Mouse (Mus musculus) embryonic facial prominence, embryonic 14.5 days (tissue): ENCODE data around the gene Cnga3. TPM values are rescaled to one million over a fixed set of nuclear protein-coding genes. Genes with fewer than 3 reads are reported as not detected.

Experiments
- ATAC-seq: fragments of 200-750 bp; cut with Nextera tagmentation; 2 replicates; pipeline ENCODE4 v1.8.0; 2017; ENCODE audit warnings: low read depth, moderate number of reproducible peaks, moderate TSS enrichment
- DNase-seq: peaks from one replicate; pipeline ENCODE4 v3.0.0-alpha.2; 2015; ENCODE audit warnings: low spot score
- H3K27ac ChIP-seq: fragments of 300-500 bp; sonication (generic); replicated peaks from 2 replicates; pipeline ENCODE4 v1.5.1; 2014; ENCODE audit warnings: low read depth, mild to moderate bottlenecking, low read length, moderate library complexity
- H3K27me3 ChIP-seq: fragments of 300-500 bp; sonication (generic); replicated peaks from 2 replicates; pipeline ENCODE4 v1.6.1; 2014; ENCODE audit warnings: low read length; ENCODE audit not compliant: control insufficient read depth, insufficient read depth
- H3K36me3 ChIP-seq: fragments of 300-500 bp; sonication (generic); 2 replicates; pipeline ENCODE4 v1.6.1; 2014; ENCODE audit warnings: low read length, mixed read lengths; ENCODE audit not compliant: control insufficient read depth, insufficient read depth
- H3K4me1 ChIP-seq: fragments of 300-500 bp; sonication (generic); 2 replicates; pipeline ENCODE4 v1.6.1; 2014; ENCODE audit warnings: antibody characterized with exemption, low read length; ENCODE audit not compliant: control insufficient read depth, insufficient read depth
- H3K4me2 ChIP-seq: fragments of 300-500 bp; sonication (generic); 2 replicates; pipeline ENCODE4 v1.6.1; 2014; ENCODE audit warnings: low read depth, mild to moderate bottlenecking, low read length, moderate library complexity, mixed read lengths
- H3K4me3 ChIP-seq: fragments of 300-500 bp; sonication (generic); 2 replicates; pipeline ENCODE4 v1.5.1; 2014; ENCODE audit warnings: low read depth, mild to moderate bottlenecking, low read length
- H3K9ac ChIP-seq: fragments of 300-500 bp; sonication (generic); 2 replicates; pipeline ENCODE4 v1.6.1; 2014; ENCODE audit warnings: low read depth, mild to moderate bottlenecking, low read length, moderate library complexity, mixed read lengths
- H3K9me3 ChIP-seq: fragments of 300-500 bp; sonication (generic); 2 replicates; pipeline ENCODE4 v1.6.1; 2016; ENCODE audit warnings: low read length; ENCODE audit not compliant: control insufficient read depth
- WGBS: fragments of 180-500 bp; shearing (Covaris S2); extraction: QIAGEN DNeasy Blood & Tissue Kit; methylation state at CpG from one replicate; pipeline ENCODE4 v1.1.7; 2014; 5-methylcytosine and 5-hydroxymethylcytosine counted together
- polyA plus RNA-seq: library from polyadenylated mRNA; unstranded; fragments of >200 nt; fragmentation: Nextera tagmentation; extraction: Ambion mirVana; gene quantifications from 2 replicates; pipeline ENCODE4 v1.2.1, GENCODE M21; 2014

The Cnga3 gene
- polyA plus RNA-seq, 1 experiment from 2014 or later = 0.22 TPM

DNA sequence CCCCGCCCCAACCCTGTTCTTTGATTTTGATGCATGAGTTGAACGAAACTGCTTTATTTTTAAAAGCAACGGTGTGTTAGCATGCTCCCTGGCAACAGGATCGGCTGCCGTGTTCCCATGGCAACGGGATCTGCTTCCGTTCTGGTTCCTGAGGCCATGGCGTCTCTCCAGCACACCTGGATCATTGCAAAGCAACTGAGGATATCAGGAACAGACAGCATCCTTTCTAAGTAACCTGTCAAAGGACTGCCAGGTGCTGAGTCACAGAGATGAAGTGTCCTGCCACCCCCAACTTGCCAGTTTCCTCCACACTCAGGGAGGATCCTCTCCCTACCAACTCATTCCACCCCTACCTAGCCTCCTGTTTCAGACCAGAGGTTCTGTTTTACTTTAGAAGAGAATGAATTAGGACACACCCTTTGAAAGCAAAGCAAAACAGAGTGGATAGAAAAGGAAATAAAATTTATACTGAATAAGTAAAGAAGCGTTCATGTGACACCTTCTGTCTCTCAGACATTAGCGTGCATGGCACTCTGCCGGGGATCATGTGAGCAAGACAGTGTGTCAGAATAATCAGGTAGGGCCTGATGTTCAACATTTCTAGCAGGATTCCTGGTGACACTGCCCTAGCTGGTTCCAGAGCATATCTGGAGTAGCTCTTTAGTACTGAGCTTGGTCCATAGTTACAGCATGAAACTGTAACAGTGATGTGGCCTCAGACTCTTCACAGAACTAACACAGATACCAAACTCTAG lies 74.1 kb downstream of the Cnga3 start:
- Histone ChIP-seq H3K4me1 (no peaks in the 10 kb centered on the region), H3K9me3 (no peaks in the 10 kb centered on the region), H3K4me2 (no peak overlapping the region), H3K4me3 (no peak overlapping the region), H3K27me3 (no peaks in the 10 kb centered on the region), H3K27ac (no peak overlapping the region), H3K36me3 (no peaks in the 10 kb centered on the region), H3K9ac (no peak overlapping the region)
- ATAC-seq (no peak), DNase-seq (peak; percentile 48)
- 67% methylated on average over 10 of the region's 11 CpGs for WGBS

DNA sequence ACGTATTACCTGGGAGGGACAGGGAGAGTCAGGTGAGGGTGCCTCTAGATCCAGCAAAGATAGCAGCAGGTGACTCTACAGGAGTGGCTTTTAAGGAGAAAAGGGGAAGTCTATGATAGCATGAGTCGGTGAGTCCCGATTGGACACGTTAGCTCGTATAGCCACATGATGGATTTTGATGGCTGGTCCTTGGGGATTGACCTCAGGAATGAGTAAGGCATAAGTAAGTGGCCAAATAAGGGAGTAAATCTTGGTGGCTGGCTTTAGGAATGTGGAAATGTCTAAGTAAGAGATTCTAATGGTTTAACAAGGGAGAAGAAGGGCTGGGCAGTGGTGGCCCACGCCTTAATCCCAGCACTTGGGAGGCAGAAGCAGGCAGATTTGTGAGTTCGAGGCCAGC lies 74.7 kb downstream of the Cnga3 start:
- no peak for ATAC-seq
- Histone ChIP-seq H3K27ac (no peak overlapping the region), H3K4me3 (no peak overlapping the region), H3K36me3 (no peaks in the 10 kb centered on the region), H3K4me2 (no peak overlapping the region), H3K27me3 (no peaks in the 10 kb centered on the region), H3K4me1 (no peaks in the 10 kb centered on the region), H3K9ac (no peak overlapping the region), H3K9me3 (no peaks in the 10 kb centered on the region)
- no peak for DNase-seq
- WGBS = 80% methylated on average over 7 of the region's 7 CpGs

DNA sequence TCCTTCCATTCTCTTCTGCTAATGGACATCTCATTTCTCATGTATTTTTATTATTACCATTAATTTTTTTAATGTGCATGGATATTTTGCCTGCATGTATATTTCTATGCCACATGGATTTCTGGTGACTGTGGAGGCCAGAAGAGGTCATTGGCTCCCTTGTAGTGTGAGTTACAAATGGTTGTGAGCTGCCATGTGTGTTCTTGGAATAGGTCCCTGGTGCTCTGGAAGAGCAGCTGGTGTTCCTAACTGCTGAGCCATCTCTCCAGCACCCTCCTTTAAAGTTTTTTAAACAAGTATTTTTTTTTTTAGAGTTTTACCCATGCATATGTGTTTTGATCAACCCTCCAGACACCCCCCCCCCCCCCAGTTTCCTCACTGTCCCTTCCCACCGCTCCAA lies 82.2 kb downstream of the Cnga3 start:
- H3K27ac ChIP-seq = no peak overlapping the region
- H3K36me3 ChIP-seq = no peaks in the 10 kb centered on the region
- no peak overlapping the region for H3K4me2 ChIP-seq
- peaks cover 10% of the 10 kb centered on the region for H3K4me1 ChIP-seq
- H3K9me3 ChIP-seq = no peaks in the 10 kb centered on the region
- H3K4me3 ChIP-seq = no peak overlapping the region
- no peaks in the 10 kb centered on the region for H3K27me3 ChIP-seq
- ATAC-seq = no peak
- H3K9ac ChIP-seq = no peak overlapping the region
- no peak for DNase-seq
- WGBS = 47% methylated on average over 1 of the region's 1 CpGs

DNA sequence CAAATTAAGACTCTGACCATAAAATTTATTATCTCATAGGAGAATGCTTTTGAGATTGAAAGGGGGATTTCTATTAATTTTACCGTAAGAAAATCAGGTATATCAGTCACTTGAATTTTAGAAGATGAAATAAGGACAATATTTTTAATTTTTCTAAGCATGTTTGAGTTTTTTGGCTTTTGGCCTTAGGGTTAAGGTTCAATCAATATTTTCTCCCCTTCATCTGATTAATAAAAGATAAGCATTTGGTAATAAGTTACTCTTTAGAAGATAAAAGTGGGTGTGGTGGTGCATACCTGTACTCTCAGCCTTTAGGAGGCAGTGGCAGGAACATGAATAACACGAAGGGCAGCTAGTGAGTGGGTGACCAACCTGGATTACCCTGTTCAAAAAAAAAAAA lies 84.7 kb downstream of the Cnga3 start:
- no peak for ATAC-seq
- H3K27ac ChIP-seq = no peak overlapping the region
- no peak overlapping the region for H3K4me2 ChIP-seq
- H3K36me3 ChIP-seq = no peaks in the 10 kb centered on the region
- 78% methylated on average over 2 of the region's 2 CpGs for WGBS
- no peak for DNase-seq
- H3K4me1 ChIP-seq = peaks cover 11% of the 10 kb centered on the region
- H3K9me3 ChIP-seq = no peaks in the 10 kb centered on the region
- H3K9ac ChIP-seq = no peak overlapping the region
- H3K4me3 ChIP-seq = no peak overlapping the region
- H3K27me3 ChIP-seq = no peaks in the 10 kb centered on the region

DNA sequence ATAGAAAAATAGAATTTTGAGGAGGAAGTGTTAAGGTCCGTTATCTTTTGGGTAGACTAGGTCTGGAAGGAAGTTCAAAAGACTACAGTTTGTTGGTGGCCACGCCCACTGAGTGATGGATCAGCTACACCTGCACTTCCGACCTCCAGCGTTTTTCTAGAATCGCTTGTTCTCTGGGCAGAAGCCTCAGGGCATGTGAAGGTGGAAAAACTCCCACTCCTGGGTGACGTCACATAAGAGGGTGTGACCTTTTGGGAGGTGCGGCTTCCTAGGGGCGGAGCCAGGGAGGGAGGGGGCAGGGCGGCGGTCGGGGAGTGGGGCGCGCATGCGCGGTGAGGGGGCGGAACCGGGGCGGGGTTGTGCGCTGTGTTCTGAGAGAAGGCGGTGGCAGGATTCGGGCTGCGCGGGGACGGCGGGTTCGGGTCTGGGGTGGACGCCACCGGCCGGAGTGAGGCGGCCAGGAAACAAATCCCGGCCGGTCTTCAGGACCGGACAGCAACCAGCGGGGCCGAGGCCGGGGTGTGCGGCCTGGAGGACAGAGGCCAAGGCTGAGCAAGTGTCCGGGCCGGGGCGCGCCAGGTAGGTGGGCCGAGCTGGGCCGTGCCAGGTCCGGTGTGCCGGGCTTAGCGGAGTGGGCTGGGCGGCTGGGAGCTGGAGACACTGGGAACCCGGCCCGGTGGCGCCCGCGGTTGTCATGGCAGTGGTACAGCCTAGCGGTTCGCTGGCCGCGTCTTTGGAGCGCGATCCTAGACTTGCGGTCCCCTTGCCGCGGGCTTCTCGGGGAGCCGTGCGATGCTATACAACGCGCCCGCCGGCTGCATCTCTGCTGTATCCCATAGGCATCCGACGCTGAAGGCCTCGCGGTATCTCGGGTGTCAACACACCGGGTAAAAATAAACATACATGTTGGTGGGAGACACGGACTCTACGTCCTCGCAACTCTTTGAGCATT lies 85.6 kb downstream of the Cnga3 start, which contains the start of gene Inpp4a:
Inpp4a (plus strand) TSS at position 326 of the 952 bp plus-strand sequence.
- DNase-seq (peak; percentile 93), ATAC-seq (peak; percentile 92)
- peak within 1 kb of the TSS; percentile 85 for H3K9ac ChIP-seq
- WGBS = 1% methylated on average over 55 of the region's 77 CpGs
- peak within 1 kb of the TSS; percentile 44; the same call in 1 of the 2 replicates for H3K27ac ChIP-seq
- no peaks in the 10 kb centered on the region for H3K27me3 ChIP-seq
- H3K4me2 ChIP-seq = peak within 1 kb of the TSS; percentile 81
- peak within 1 kb of the TSS; percentile 91 for H3K4me3 ChIP-seq
- H3K9me3 ChIP-seq = no peaks in the 10 kb centered on the region
- no peaks in the 10 kb centered on the region for H3K36me3 ChIP-seq
- peaks cover 11% of the 10 kb centered on the region for H3K4me1 ChIP-seq

DNA sequence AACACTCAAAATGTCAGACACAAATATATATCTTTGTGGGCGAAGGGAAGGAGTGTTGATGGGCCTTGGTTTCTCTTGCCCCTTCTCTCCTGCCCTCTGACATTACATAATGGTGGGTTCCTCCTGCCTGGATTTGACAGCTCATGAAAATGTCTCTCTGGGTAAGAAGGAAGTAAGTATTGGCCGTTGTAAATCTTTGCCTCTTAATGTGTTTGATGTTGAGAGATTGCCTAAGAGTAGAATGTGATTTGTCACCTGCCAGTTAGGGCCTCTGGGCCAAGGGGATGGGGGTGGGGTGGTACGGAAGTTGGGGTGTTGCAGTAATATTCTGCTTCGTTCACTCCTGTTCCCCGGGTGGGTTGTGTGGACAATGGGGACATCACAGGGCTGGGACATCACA lies 86.4 kb downstream of the Cnga3 start:
- DNase-seq (no peak), ATAC-seq (no peak)
- H3K27ac ChIP-seq = no peak overlapping the region
- peak overlapping the region; percentile 85 for H3K9ac ChIP-seq
- H3K4me2 ChIP-seq = peak overlapping the region; percentile 81
- 72% methylated on average over 5 of the region's 5 CpGs for WGBS
- peaks cover 11% of the 10 kb centered on the region for H3K4me1 ChIP-seq
- H3K27me3 ChIP-seq = no peaks in the 10 kb centered on the region
- H3K36me3 ChIP-seq = no peaks in the 10 kb centered on the region
- H3K9me3 ChIP-seq = no peaks in the 10 kb centered on the region
- H3K4me3 ChIP-seq = peak overlapping the region; percentile 91

DNA sequence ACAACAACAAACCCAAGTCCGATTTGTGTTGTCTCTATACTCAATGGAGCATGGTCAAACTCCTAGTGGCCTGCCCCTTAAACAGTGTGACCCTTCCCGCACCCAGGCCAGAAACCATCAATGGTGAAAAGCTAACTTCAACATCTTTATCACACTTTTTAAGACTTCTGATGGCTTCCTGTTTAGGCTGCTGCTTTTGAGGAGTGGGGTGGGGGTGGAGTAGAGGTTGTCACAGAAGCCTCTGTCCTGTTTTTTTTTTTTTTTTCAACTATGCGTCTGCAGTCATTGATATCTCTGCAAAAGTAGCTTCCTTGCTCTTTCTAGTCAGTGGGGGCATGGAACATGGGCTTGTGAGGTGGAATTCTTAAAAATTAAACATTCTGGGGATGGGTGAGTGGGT lies 88.6 kb downstream of the Cnga3 start:
- H3K9me3 ChIP-seq = no peaks in the 10 kb centered on the region
- no peak overlapping the region for H3K4me3 ChIP-seq
- no peak overlapping the region for H3K4me2 ChIP-seq
- 68% methylated on average over 3 of the region's 3 CpGs for WGBS
- H3K9ac ChIP-seq = no peak overlapping the region
- no peak for ATAC-seq
- no peak for DNase-seq
- H3K36me3 ChIP-seq = no peaks in the 10 kb centered on the region
- no peaks in the 10 kb centered on the region for H3K27me3 ChIP-seq
- H3K4me1 ChIP-seq = peaks cover 11% of the 10 kb centered on the region
- H3K27ac ChIP-seq = no peak overlapping the region

DNA sequence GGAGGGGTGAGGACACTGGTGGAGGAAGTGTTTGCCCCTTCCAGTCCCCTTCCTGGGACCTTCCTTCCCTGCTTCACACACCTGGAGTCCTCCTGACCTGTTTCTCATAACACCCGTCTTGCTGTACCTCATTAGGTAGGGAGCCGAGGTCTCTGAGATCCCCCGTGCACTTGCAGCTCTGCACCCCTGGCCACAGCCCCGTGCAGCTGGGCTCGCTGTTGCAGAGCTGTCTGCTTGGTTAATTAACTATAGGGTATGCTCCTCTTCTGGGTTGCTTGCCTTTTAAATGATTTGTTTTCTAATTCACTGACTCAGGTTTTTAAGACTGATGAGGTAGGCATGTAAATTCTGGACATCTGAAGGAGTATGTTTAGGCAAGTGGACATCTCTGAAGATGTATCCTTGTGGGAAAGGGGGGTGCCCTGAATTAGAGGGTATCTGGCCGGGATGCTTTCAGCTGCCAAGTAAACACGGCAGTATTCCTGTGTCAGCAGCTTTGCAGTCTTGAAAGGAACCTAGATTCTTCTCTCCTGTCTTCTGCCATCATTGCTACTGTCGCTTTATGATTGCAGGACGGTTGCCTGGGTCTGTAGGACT lies 91.6 kb downstream of the Cnga3 start:
- Histone ChIP-seq H3K27ac (no peak overlapping the region), H3K4me3 (no peak overlapping the region), H3K36me3 (no peaks in the 10 kb centered on the region), H3K4me2 (no peak overlapping the region), H3K9ac (no peak overlapping the region), H3K4me1 (peaks cover 7% of the 10 kb centered on the region), H3K27me3 (no peaks in the 10 kb centered on the region), H3K9me3 (peaks cover 7% of the 10 kb centered on the region)
- ATAC-seq = no peak
- no peak for DNase-seq
- 81% methylated on average over 9 of the region's 9 CpGs for WGBS
